Mouse (Mus musculus): ENCODE results near the gene Fastkd3.

Fastkd3 gene

DNA sequence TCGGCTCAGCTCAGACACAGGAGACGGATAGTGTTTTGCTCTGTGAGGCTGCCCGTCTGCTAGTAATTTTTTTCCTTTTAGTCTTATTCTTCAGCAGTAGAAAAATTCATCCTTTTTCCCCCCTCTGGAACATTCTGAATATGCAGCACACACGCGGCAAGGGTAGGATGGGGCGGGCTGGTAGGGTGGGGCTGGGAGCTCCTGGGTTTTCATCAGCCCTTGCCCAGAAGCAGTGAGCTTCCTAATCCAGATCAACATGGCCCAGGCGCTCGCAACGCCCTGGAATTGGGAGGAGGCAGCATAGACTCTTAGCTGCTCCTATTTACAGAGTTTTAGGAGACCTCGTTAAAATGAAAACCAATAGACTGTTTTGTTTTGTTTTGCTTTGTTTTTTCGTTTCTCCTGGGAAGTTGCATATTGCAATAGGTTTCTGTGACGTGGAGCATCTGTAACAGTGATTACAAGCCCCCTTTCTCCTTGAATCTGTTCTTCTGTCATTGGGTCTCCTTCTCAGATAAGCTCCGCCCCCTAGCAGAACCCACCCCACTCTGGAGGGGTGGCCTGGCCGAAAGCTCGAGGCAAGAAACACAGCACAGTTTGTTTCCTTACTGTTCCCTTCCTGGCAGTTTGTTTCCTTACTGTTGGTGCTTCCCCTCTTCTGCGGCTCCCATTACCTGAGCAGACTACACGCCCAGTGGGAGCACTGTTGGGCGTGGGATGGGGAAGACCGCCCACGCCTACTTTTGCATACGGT, 25.8 kb downstream of the Fastkd3 start:
- no peak for DNase-seq (ENCODE audit: low spot score in 2 of 2)

GRCm38 (mm10) chr13:68622792-68623191, 40.8 kb downstream of the Fastkd3 start:
- DNase-seq (ENCODE audit: low spot score in 2 of 2), result no peak

DNA sequence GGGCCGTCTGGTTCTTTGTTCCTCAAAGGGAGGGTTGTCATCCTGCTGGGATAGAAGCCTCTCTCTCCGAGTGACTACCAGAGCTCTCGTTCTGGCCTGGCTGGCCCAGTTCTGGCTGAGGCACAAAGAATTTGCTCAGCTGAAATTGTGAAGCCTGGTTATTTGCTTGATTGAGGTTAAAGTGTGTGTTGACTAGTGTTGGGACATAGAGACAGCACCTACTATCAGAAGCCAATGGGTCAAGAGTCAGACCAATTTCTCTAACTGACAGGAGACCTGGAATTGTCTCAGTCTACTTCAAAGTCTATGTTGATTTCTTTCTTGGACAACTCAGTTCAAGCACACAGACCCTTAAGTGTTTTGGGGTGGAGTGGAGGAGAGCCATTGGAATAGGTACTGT, 45.0 kb downstream of the Fastkd3 start:
- no peak for DNase-seq (ENCODE audit: low spot score in 2 of 2)

Measured in urinary bladder, adult 18-20 months (tissue).